In the genomic region with DNA sequence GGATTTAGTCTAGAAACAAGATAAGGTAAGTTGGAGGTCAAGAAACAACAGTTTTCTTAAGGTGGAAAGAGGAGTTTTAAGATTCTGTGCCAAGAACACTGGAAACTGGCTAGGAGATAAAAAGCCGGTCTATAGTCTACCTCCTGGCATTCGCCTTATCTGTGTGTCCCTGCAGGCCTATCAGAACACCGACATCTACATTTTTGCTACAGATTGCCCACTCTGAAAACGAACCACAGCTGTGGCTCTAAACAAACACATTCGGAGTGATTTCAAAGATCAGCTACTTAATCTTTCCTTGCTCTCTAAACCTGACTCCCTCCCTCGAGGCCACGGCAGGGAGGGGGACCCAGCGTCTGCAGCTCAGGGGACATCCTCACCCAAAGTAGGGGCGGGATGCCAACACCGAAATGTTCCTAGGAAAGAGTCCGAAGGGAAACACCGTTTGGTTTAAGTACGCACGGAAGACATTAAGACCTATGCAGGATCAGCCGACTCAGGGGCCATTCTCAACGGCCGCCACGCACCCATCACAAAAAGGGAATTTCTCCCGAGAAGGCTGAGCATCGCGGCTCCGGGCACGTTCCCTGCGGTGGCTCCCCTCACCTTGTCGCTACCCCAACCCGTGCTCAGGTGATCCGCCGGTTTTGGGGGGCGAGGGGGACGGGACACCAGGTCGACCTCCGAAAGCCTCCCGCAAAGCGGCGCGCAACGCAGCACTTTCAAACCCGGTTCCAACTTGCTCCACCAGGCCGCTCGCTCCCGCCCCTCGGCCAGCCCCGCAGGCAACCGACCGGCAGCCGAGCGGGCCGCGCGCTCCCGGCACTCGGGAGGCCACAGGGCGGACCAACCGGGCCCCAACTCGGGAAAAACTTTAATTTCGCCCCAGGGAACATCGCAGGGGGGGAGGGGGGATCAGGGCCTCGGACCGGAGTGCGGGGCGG, we compare ENCODE assay signal across 8 mouse cellular contexts. TPM values are rescaled to one million over a fixed set of nuclear protein-coding genes. Genes with fewer than 3 reads are reported as not detected.
A peak's percentile ranks its signal among the peaks of the same experiment; 100 is the strongest.
DNase-seq lines count a peak whose midpoint lies in the region; ATAC-seq and TF ChIP-seq lines count a peak whose summit lies in the region.

No protein-coding gene starts in this region.

- peak overlapping the region; percentile 88 for H3K9ac ChIP-seq in forebrain, embryonic 16.5 days (replicated peaks; ENCODE audit: low read depth, low read length)
- peak overlapping the region; percentile 94 for H3K9ac ChIP-seq in kidney, postnatal 0 days (ENCODE audit: low read depth, low read length)
- peak overlapping the region; percentile 83 for H3K9ac ChIP-seq in midbrain, embryonic 11.5 days (ENCODE audit: low read length)

- peaks cover 13% of the 10 kb centered on the region for H3K4me1 ChIP-seq in lung, adult 2 months (ENCODE audit: control insufficient read depth, insufficient read depth, low read length)
- H3K4me1 ChIP-seq in forebrain, embryonic 16.5 days (replicated peaks; ENCODE audit: control insufficient read depth, insufficient read depth, low read length), result peaks cover 20% of the 10 kb centered on the region
- peaks cover 18% of the 10 kb centered on the region; the same call in 1 of the 2 replicates for H3K4me1 ChIP-seq in kidney, postnatal 0 days (replicated peaks; ENCODE audit: insufficient read depth, low read length)
- peaks cover 11% of the 10 kb centered on the region; the same call in 1 of the 2 replicates for H3K4me1 ChIP-seq in midbrain, embryonic 11.5 days (ENCODE audit: control insufficient read depth, insufficient read depth, low read length)

- no peaks in the 10 kb centered on the region for H3K9me3 ChIP-seq in forebrain, embryonic 16.5 days (ENCODE audit: control insufficient read depth, low read length)
- H3K9me3 ChIP-seq in kidney, postnatal 0 days (replicated peaks; ENCODE audit: low read length), result no peaks in the 10 kb centered on the region
- H3K9me3 ChIP-seq in midbrain, embryonic 11.5 days (ENCODE audit: control insufficient read depth, low read length), result no peaks in the 10 kb centered on the region

- H3K4me3 ChIP-seq in lung, adult 2 months (replicated peaks; ENCODE audit: extremely low read depth, low read depth, low read length), result peak overlapping the region; percentile 100
- peak overlapping the region; percentile 95 for H3K4me3 ChIP-seq in forebrain, embryonic 16.5 days (replicated peaks; ENCODE audit: low read length)
- peak overlapping the region; percentile 99 for H3K4me3 ChIP-seq in kidney, postnatal 0 days (replicated peaks; ENCODE audit: low read depth, low read length)
- H3K4me3 ChIP-seq in midbrain, embryonic 11.5 days (ENCODE audit: low read depth, low read length), result peak overlapping the region; percentile 88

- H3K27ac ChIP-seq in forebrain, embryonic 16.5 days (ENCODE audit: low read length), result no peak overlapping the region; the same call in 1 of the 2 replicates
- peak overlapping the region; percentile 89 for H3K27ac ChIP-seq in kidney, postnatal 0 days
- H3K27ac ChIP-seq in midbrain, embryonic 11.5 days (ENCODE audit: low read depth, low read length), result peak overlapping the region; percentile 59

- DNase-seq in lung, adult 2 months, result peak; percentile 47
- DNase-seq in lung, postnatal 25 days (ENCODE audit: low spot score), result no peak
- peak; percentile 72 for DNase-seq in adrenal gland, postnatal 14 days
- peak; percentile 34 for DNase-seq in kidney, postnatal 0 days (ENCODE audit: low spot score)
- peak; percentile 92 for DNase-seq in midbrain, embryonic 11.5 days (ENCODE audit: low spot score, missing footprints)
- DNase-seq in yolk sac, embryonic 10.5 days (ENCODE audit: low spot score), result peak; percentile 54
- DNase-seq in layer of hippocampus, postnatal 36 days, result no peak

- WGBS in lung, adult 2 months, result 5% methylated on average over 59 of the region's 61 CpGs
- 1% methylated on average over 60 of the region's 61 CpGs for WGBS in forebrain, embryonic 16.5 days
- 2% methylated on average over 54 of the region's 61 CpGs for WGBS in kidney, postnatal 0 days
- 1% methylated on average over 56 of the region's 61 CpGs for WGBS in midbrain, embryonic 11.5 days

- H3K27me3 ChIP-seq in forebrain, embryonic 16.5 days (replicated peaks; ENCODE audit: control insufficient read depth, insufficient read depth, low read length), result no peaks in the 10 kb centered on the region
- H3K27me3 ChIP-seq in kidney, postnatal 0 days (ENCODE audit: insufficient read depth, low read length), result no peaks in the 10 kb centered on the region
- no peaks in the 10 kb centered on the region for H3K27me3 ChIP-seq in midbrain, embryonic 11.5 days (ENCODE audit: control insufficient read depth, insufficient read depth, low read length)

- peaks cover 14% of the 10 kb centered on the region for H3K36me3 ChIP-seq in forebrain, embryonic 16.5 days (ENCODE audit: control insufficient read depth, insufficient read depth)
- peaks cover 22% of the 10 kb centered on the region for H3K36me3 ChIP-seq in kidney, postnatal 0 days (ENCODE audit: insufficient read depth, low read length)
- peaks cover 15% of the 10 kb centered on the region for H3K36me3 ChIP-seq in midbrain, embryonic 11.5 days (ENCODE audit: control insufficient read depth, insufficient read depth, low read length)

- H3K4me2 ChIP-seq in forebrain, embryonic 16.5 days (ENCODE audit: low read length), result peak overlapping the region; percentile 90
- H3K4me2 ChIP-seq in kidney, postnatal 0 days (ENCODE audit: low read length), result peak overlapping the region; percentile 88
- H3K4me2 ChIP-seq in midbrain, embryonic 11.5 days, result peak overlapping the region; percentile 87

- TF ChIP-seq CTCF in lung, adult 2 months (IDR thresholded peaks at IDR 0.05; ENCODE audit: insufficient read depth, low read length), result no peak
- TF ChIP-seq CTCF in kidney, postnatal 0 days (IDR thresholded peaks at IDR 0.05; ENCODE audit: low read depth), result no peak

- ATAC-seq in forebrain, embryonic 16.5 days, result no peak
- 0 out of 2 replicates have a peak, but pooled peaks have one; percentile 3 for ATAC-seq in kidney, postnatal 0 days (replicated peaks; ENCODE audit: low FRiP score, low read depth)
- ATAC-seq in midbrain, embryonic 11.5 days (ENCODE audit: low FRiP score), result no peak

- TF ChIP-seq POLR2A in lung, adult 2 months (IDR thresholded peaks at IDR 0.05; ENCODE audit: borderline replicate concordance, extremely low read depth, low read depth, low read length), result no peak

RNA-seq across cellular contexts. Expression of a gene that starts 1.6 kb away (rescaled TPM):
- polyA plus RNA-seq in lung, adult 2 months (2012; rRNA removed), result 8.9 TPM in 2 replicates
- 15.6 and 16.0 TPM in 2 replicates for total RNA-seq in adrenal gland, postnatal 14 days (2021)
- 20.5 and 21.8 TPM in 2 replicates for polyA plus RNA-seq in forebrain, embryonic 16.5 days (2015; fragmentation: Nextera tagmentation; extraction: Ambion mirVana)
- 23.6 and 23.7 TPM in 2 replicates for polyA plus RNA-seq in kidney, postnatal 0 days (2015; fragmentation: Nextera tagmentation; extraction: Ambion mirVana)
- 21.5 and 22.9 TPM in 2 replicates for polyA plus RNA-seq in midbrain, embryonic 11.5 days (2014; fragmentation: Nextera tagmentation; extraction: Ambion mirVana)
- total RNA-seq in layer of hippocampus, postnatal 36 days (2021), result 10 to 100 TPM; 11.1 to 11.6 TPM

RNA-seq across cellular contexts. Expression of a gene that starts 5.7 kb away (rescaled TPM):
- 64.2 and 72.5 TPM in 2 replicates for polyA plus RNA-seq in lung, adult 2 months (2012; rRNA removed)
- 15.2 and 15.5 TPM in 2 replicates for total RNA-seq in adrenal gland, postnatal 14 days (2021)
- 32.7 and 42.7 TPM in 2 replicates for polyA plus RNA-seq in forebrain, embryonic 16.5 days (2015; fragmentation: Nextera tagmentation; extraction: Ambion mirVana)
- 34.5 and 35.1 TPM in 2 replicates for polyA plus RNA-seq in kidney, postnatal 0 days (2015; fragmentation: Nextera tagmentation; extraction: Ambion mirVana)
- 21.9 and 24.6 TPM in 2 replicates for polyA plus RNA-seq in midbrain, embryonic 11.5 days (2014; fragmentation: Nextera tagmentation; extraction: Ambion mirVana)
- total RNA-seq in layer of hippocampus, postnatal 36 days (2021), result 10 to 100 TPM; 24.6 to 29.9 TPM

RNA-seq across cellular contexts. Expression of a gene that starts 14.1 kb away (rescaled TPM):
- 43.6 and 48.6 TPM in 2 replicates for polyA plus RNA-seq in lung, adult 2 months (2012; rRNA removed)
- total RNA-seq in adrenal gland, postnatal 14 days (2021), result 18.7 TPM in 2 replicates
- polyA plus RNA-seq in forebrain, embryonic 16.5 days (2015; fragmentation: Nextera tagmentation; extraction: Ambion mirVana), result 2.9 and 3.6 TPM in 2 replicates
- 10.7 and 11.2 TPM in 2 replicates for polyA plus RNA-seq in kidney, postnatal 0 days (2015; fragmentation: Nextera tagmentation; extraction: Ambion mirVana)
- 2.0 and 2.6 TPM in 2 replicates for polyA plus RNA-seq in midbrain, embryonic 11.5 days (2014; fragmentation: Nextera tagmentation; extraction: Ambion mirVana)
- total RNA-seq in layer of hippocampus, postnatal 36 days (2021), result 10 to 100 TPM; 20.5 to 21.4 TPM

RNA-seq across cellular contexts. Expression of a gene that starts 33.0 kb away (rescaled TPM):
- polyA plus RNA-seq in lung, adult 2 months (2012; rRNA removed), result 15.9 and 21.6 TPM in 2 replicates
- total RNA-seq in adrenal gland, postnatal 14 days (2021), result 10.6 and 11.3 TPM in 2 replicates
- 23.4 and 25.4 TPM in 2 replicates for polyA plus RNA-seq in forebrain, embryonic 16.5 days (2015; fragmentation: Nextera tagmentation; extraction: Ambion mirVana)
- polyA plus RNA-seq in kidney, postnatal 0 days (2015; fragmentation: Nextera tagmentation; extraction: Ambion mirVana), result 14.4 and 16.3 TPM in 2 replicates
- polyA plus RNA-seq in midbrain, embryonic 11.5 days (2014; fragmentation: Nextera tagmentation; extraction: Ambion mirVana), result 21.1 and 22.5 TPM in 2 replicates
- 10 to 100 TPM; 11.7 to 13.7 TPM for total RNA-seq in layer of hippocampus, postnatal 36 days (2021)

RNA-seq across cellular contexts. Expression of a gene that starts 43.9 kb away (rescaled TPM):
- polyA plus RNA-seq in lung, adult 2 months (2012; rRNA removed), result 0.08 TPM in 1 of 2 replicates, not detected in the other
- not detected in 2 replicates for total RNA-seq in adrenal gland, postnatal 14 days (2021)
- 0.97 and 1.6 TPM in 2 replicates for polyA plus RNA-seq in forebrain, embryonic 16.5 days (2015; fragmentation: Nextera tagmentation; extraction: Ambion mirVana)
- polyA plus RNA-seq in kidney, postnatal 0 days (2015; fragmentation: Nextera tagmentation; extraction: Ambion mirVana), result 0.39 and 0.45 TPM in 2 replicates
- polyA plus RNA-seq in midbrain, embryonic 11.5 days (2014; fragmentation: Nextera tagmentation; extraction: Ambion mirVana), result 0.44 and 0.58 TPM in 2 replicates
- total RNA-seq in layer of hippocampus, postnatal 36 days (2021), result under 1 TPM; 0.33 to 0.62 TPM

Comparison
In these comparisons a context has a peak if more than half of its experiments do, and no peak if none do; other contexts are left out.
1. DNase-seq: peak in lung, adult 2 months (single experiment), adrenal gland, postnatal 14 days (single experiment), kidney, postnatal 0 days (single experiment), midbrain, embryonic 11.5 days (single experiment) and yolk sac, embryonic 10.5 days (single experiment); none in lung, postnatal 25 days (single experiment) and layer of hippocampus, postnatal 36 days (0 of 2).
2. Peak in every context shown above with its lines, with median percentiles within 50 percentile points of each other: H3K4me3 ChIP-seq, H3K4me2 ChIP-seq and H3K9ac ChIP-seq.